Mouse (Mus musculus) C2C12 (cell line): Measurements from ENCODE around the gene Il1r1. TPM values are rescaled to one million over a fixed set of nuclear protein-coding genes. Genes with fewer than 3 reads are reported as not detected.

Experiments used
- H3K27me3 ChIP-seq: one replicate; pipeline ENCODE4 v1.6.1; 2011; ENCODE audit not compliant: control insufficient read depth, insufficient read depth, insufficient read length
- H3K36me3 ChIP-seq: one replicate; pipeline ENCODE4 v1.6.1; 2011; ENCODE audit not compliant: control insufficient read depth, insufficient read depth
- H3K4me3 ChIP-seq: one replicate; pipeline ENCODE4 v1.5.1; 2011; ENCODE audit warnings: mild to moderate bottlenecking, control low read depth; ENCODE audit not compliant: poor library complexity, insufficient read depth, severe bottlenecking
- H3K79me2 ChIP-seq: one replicate; pipeline ENCODE4 v1.6.1; 2011; ENCODE audit not compliant: control insufficient read depth, insufficient read depth
- H3K79me3 ChIP-seq: one replicate; pipeline ENCODE4 v1.6.1; 2011; ENCODE audit warnings: low read depth, control low read depth
- H3ac ChIP-seq: one replicate; pipeline ENCODE3; 2011; ENCODE audit warnings: low read depth; ENCODE audit not compliant: control insufficient read depth, insufficient read length
- CEBPB ChIP-seq: IDR thresholded peaks from one replicate; pipeline ENCODE4 v1.6.1; 2011; ENCODE audit warnings: low read depth, mild to moderate bottlenecking, control low read depth, moderate library complexity
- CTCF ChIP-seq: IDR thresholded peaks from one replicate; pipeline ENCODE4 v1.5.1; 2011; ENCODE audit not compliant: control insufficient read depth, insufficient read depth, insufficient read length
- FOSL1 ChIP-seq: IDR thresholded peaks from one replicate; pipeline ENCODE4 v1.8.0; 2011; ENCODE audit warnings: mild to moderate bottlenecking, low read length; ENCODE audit not compliant: poor library complexity, insufficient read depth, severe bottlenecking
- MAX ChIP-seq: IDR thresholded peaks from one replicate; pipeline ENCODE4 v1.6.1; 2011; ENCODE audit warnings: mild to moderate bottlenecking, control low read depth
- MYOD1 ChIP-seq: IDR thresholded peaks from one replicate; pipeline ENCODE4 v1.6.1; 2011; ENCODE audit warnings: low read depth; ENCODE audit not compliant: control insufficient read depth, insufficient read length
- MYOG ChIP-seq: IDR thresholded peaks from one replicate; pipeline ENCODE4 v1.6.1; 2011; ENCODE audit not compliant: control insufficient read depth, insufficient read length; ENCODE audit errors: extremely low read depth
- USF1 ChIP-seq: IDR thresholded peaks from one replicate; pipeline ENCODE4 v1.6.1; 2011; ENCODE audit warnings: low read depth, mild to moderate bottlenecking, control low read depth, moderate library complexity
- polyA plus RNA-seq: library from polyadenylated mRNA; unstranded; fragments of >200 nt; fragmentation: generic; extraction: Trizol; gene quantifications from one replicate; pipeline ENCODE4 v1.2.1, GENCODE M21; 2012; ENCODE audit warnings: missing spikeins

Il1r1 gene
- polyA plus RNA-seq, 1 experiment, result 16.8 TPM

GRCm38 (mm10) chr1:40282394-40282793, 57.5 kb downstream of the Il1r1 start:
- Histone ChIP-seq H3K27me3 (no peaks in the 10 kb centered on the region), H3ac (no peak overlapping the region), H3K4me3 (no peak overlapping the region), H3K79me2 (peaks cover 52% of the 10 kb centered on the region), H3K36me3 (peaks cover 49% of the 10 kb centered on the region), H3K79me3 (peaks cover 10% of the 10 kb centered on the region)
- TF ChIP-seq MYOD1 (peak; percentile 93), FOSL1 (no peak)

- no peaks in the 10 kb centered on the region for H3K27me3 ChIP-seq
- TF ChIP-seq MYOD1, result peak; percentile 51
- no peak for TF ChIP-seq MYOG
- H3ac ChIP-seq, result no peak overlapping the region
- H3K4me3 ChIP-seq, result no peak overlapping the region
- peaks cover 47% of the 10 kb centered on the region for H3K79me2 ChIP-seq
- H3K79me3 ChIP-seq, result peaks cover 10% of the 10 kb centered on the region
- peaks cover 38% of the 10 kb centered on the region for H3K36me3 ChIP-seq
These were observed 59.1 kb downstream of the Il1r1 start for GRCm38 (mm10) chr1:40283995-40284394.

- no peaks in the 10 kb centered on the region for H3K27me3 ChIP-seq
- H3K36me3 ChIP-seq, result peaks cover 45% of the 10 kb centered on the region
- TF ChIP-seq MAX (no peak), CEBPB (peak; percentile 71), FOSL1 (no peak), CTCF (no peak), USF1 (no peak), MYOD1 (peak; percentile 61), MYOG (no peak)
- H3K79me2 ChIP-seq, result peaks cover 31% of the 10 kb centered on the region
- peaks cover 14% of the 10 kb centered on the region for H3K79me3 ChIP-seq
- no peak overlapping the region for H3ac ChIP-seq
- no peak overlapping the region for H3K4me3 ChIP-seq
These were observed 65.8 kb downstream of the Il1r1 start for GRCm38 (mm10) chr1:40290489-40291255.

GRCm38 (mm10) chr1:40292231-40292630, 67.4 kb downstream of the Il1r1 start:
- TF ChIP-seq CTCF (no peak), CEBPB (no peak), MYOG (no peak), MYOD1 (no peak), FOSL1 (no peak), MAX (no peak), USF1 (no peak)
- Histone ChIP-seq H3K27me3 (no peaks in the 10 kb centered on the region), H3K4me3 (no peak overlapping the region), H3K36me3 (peaks cover 54% of the 10 kb centered on the region), H3ac (no peak overlapping the region), H3K79me2 (peaks cover 25% of the 10 kb centered on the region), H3K79me3 (peaks cover 11% of the 10 kb centered on the region)

- H3K79me2 ChIP-seq, result peaks cover 18% of the 10 kb centered on the region
- TF ChIP-seq USF1, result no peak
- TF ChIP-seq CTCF, result no peak
- TF ChIP-seq MAX, result no peak
- TF ChIP-seq MYOG, result no peak
- TF ChIP-seq FOSL1, result no peak
- no peak for TF ChIP-seq MYOD1
- no peak for TF ChIP-seq CEBPB
- H3K27me3 ChIP-seq, result no peaks in the 10 kb centered on the region
- no peak overlapping the region for H3K4me3 ChIP-seq
- H3ac ChIP-seq, result no peak overlapping the region
- peaks cover 66% of the 10 kb centered on the region for H3K36me3 ChIP-seq
- peaks cover 11% of the 10 kb centered on the region for H3K79me3 ChIP-seq
These were observed 69.0 kb downstream of the Il1r1 start for GRCm38 (mm10) chr1:40293891-40294290.

- peaks cover 69% of the 10 kb centered on the region for H3K36me3 ChIP-seq
- no peak overlapping the region for H3K4me3 ChIP-seq
- no peak overlapping the region for H3ac ChIP-seq
- H3K79me3 ChIP-seq, result peaks cover 11% of the 10 kb centered on the region
- peaks cover 14% of the 10 kb centered on the region for H3K79me2 ChIP-seq
- TF ChIP-seq CEBPB (no peak), CTCF (no peak), FOSL1 (no peak), MYOD1 (no peak)
- no peaks in the 10 kb centered on the region for H3K27me3 ChIP-seq
These were observed 69.9 kb downstream of the Il1r1 start for GRCm38 (mm10) chr1:40294824-40295223.
